Mouse (Mus musculus) embryonic facial prominence, embryonic 12.5 days (tissue): ENCODE data around the gene Defb10. TPM values are rescaled to one million over a fixed set of nuclear protein-coding genes. Genes with fewer than 3 reads are reported as not detected.
"Not testable (repeated sequence)": the region's sequence is repeated elsewhere in the genome, so short reads cannot be mapped to it uniquely, and the experiment has no call there.

Experiments
- ATAC-seq: fragments of 200-750 bp; cut with Nextera tagmentation; 2 replicates; pipeline ENCODE4 v1.8.0; 2017; ENCODE audit not compliant: insufficient number of reproducible peaks, insufficient read depth, low FRiP score, low TSS enrichment
- H3K27ac ChIP-seq: fragments of 300-500 bp; sonication (generic); 2 replicates; pipeline ENCODE4 v1.5.1; 2016; ENCODE audit warnings: mild to moderate bottlenecking
- H3K27me3 ChIP-seq: fragments of 300-500 bp; sonication (generic); 2 replicates; pipeline ENCODE4 v1.6.1; 2016; ENCODE audit warnings: mild to moderate bottlenecking, moderate library complexity
- H3K36me3 ChIP-seq: fragments of 300-500 bp; sonication (generic); 2 replicates; pipeline ENCODE4 v1.6.1; 2016; ENCODE audit warnings: mild to moderate bottlenecking
- H3K4me1 ChIP-seq: fragments of 300-500 bp; sonication (generic); 2 replicates; pipeline ENCODE4 v1.6.1; 2016
- H3K4me2 ChIP-seq: fragments of 300-500 bp; sonication (generic); replicated peaks from 2 replicates; pipeline ENCODE4 v1.6.1; 2016; ENCODE audit warnings: mild to moderate bottlenecking, moderate library complexity
- H3K4me3 ChIP-seq: fragments of 300-500 bp; sonication (generic); 2 replicates; pipeline ENCODE4 v1.5.1; 2016; ENCODE audit warnings: mild to moderate bottlenecking
- H3K9ac ChIP-seq: fragments of 300-500 bp; sonication (generic); 2 replicates; pipeline ENCODE4 v1.6.1; 2016; ENCODE audit warnings: mild to moderate bottlenecking, moderate library complexity
- H3K9me3 ChIP-seq: fragments of 300-500 bp; sonication (generic); 2 replicates; pipeline ENCODE4 v1.6.1; 2016; ENCODE audit warnings: mild to moderate bottlenecking, moderate library complexity
- WGBS: fragments of 180-500 bp; shearing (Covaris S2); methylation state at CpG from one replicate; pipeline ENCODE4 v1.1.7; 2016; 5-methylcytosine and 5-hydroxymethylcytosine counted together
- polyA plus RNA-seq: library from polyadenylated mRNA; unstranded; fragments of >200 nt; fragmentation: Nextera tagmentation; extraction: Ambion mirVana; gene quantifications from 2 replicates; pipeline ENCODE4 v1.2.1, GENCODE M21; 2016

The Defb10 gene
- polyA plus RNA-seq: not detected in 2 replicates

GRCm38 (mm10) chr8:21858586-21858985 lies at the start of gene Defb10:
Gene Defb10 (plus strand): TSS chr8:21858901.
- not testable (repeated sequence) for H3K9me3 ChIP-seq, H3K4me3 ChIP-seq, H3K27ac ChIP-seq, H3K4me1 ChIP-seq, H3K36me3 ChIP-seq, H3K27me3 ChIP-seq, H3K9ac ChIP-seq, H3K4me2 ChIP-seq
- WGBS: 30% methylated on average over 1 of the region's 1 CpGs
- ATAC-seq: peak; percentile 60; the same call in 1 of the 2 replicates

- not testable (repeated sequence) for H3K4me1 ChIP-seq, H3K4me3 ChIP-seq, H3K36me3 ChIP-seq, H3K27ac ChIP-seq, H3K9me3 ChIP-seq, H3K27me3 ChIP-seq, H3K9ac ChIP-seq, ATAC-seq, H3K4me2 ChIP-seq
These were observed 26.6 kb downstream of the Defb10 start, which contains the start of gene Defb9 for GRCm38 (mm10) chr8:21885321-21885720. Gene Defb9 (minus strand): TSS chr8:21885421.

- H3K9me3 ChIP-seq, ATAC-seq: not testable (repeated sequence)
These were observed 47.6 kb downstream of the Defb10 start, which contains the start of gene Defb11 for GRCm38 (mm10) chr8:21906290-21906689. Gene Defb11 (minus strand): TSS chr8:21906412.

More at GRCm38 (mm10) chr8:21906290-21906689, 47.6 kb downstream of the Defb10 start, which contains the start of gene Defb11:
- not testable (repeated sequence) for H3K9ac ChIP-seq, H3K27ac ChIP-seq, H3K27me3 ChIP-seq, H3K36me3 ChIP-seq, H3K4me2 ChIP-seq, H3K4me3 ChIP-seq, H3K4me1 ChIP-seq

Other genes with a start within 250 kb of the Defb10 start
- not detected in 2 replicates for gene Defa26, start 240.7 kb upstream of the Defb10 start, polyA plus RNA-seq
- gene Defa17, start 203.1 kb upstream of the Defb10 start, polyA plus RNA-seq: not detected in 2 replicates
- gene Defa34, start 193.1 kb upstream of the Defb10 start, polyA plus RNA-seq: not detected in 2 replicates
- not detected in 2 replicates for gene AY761184, start 155.3 kb upstream of the Defb10 start, polyA plus RNA-seq
- not detected in 2 replicates for gene Defa24, start 124.4 kb upstream of the Defb10 start, polyA plus RNA-seq
- gene Defb50, start 35.4 kb upstream of the Defb10 start, polyA plus RNA-seq: not detected in 2 replicates
- not detected in 2 replicates for gene Defb2, start 19.0 kb upstream of the Defb10 start, polyA plus RNA-seq
- gene Defb9, start 26.5 kb downstream of the Defb10 start, polyA plus RNA-seq: not detected in 2 replicates
- not detected in 2 replicates for gene Defb11, start 47.5 kb downstream of the Defb10 start, polyA plus RNA-seq
- gene Defb15, start 73.8 kb downstream of the Defb10 start, polyA plus RNA-seq: not detected in 2 replicates
- not detected in 2 replicates for gene Defb35, start 79.5 kb downstream of the Defb10 start, polyA plus RNA-seq
- gene Defb13, start 87.9 kb downstream of the Defb10 start, polyA plus RNA-seq: not detected in 2 replicates
- not detected in 2 replicates for gene Fam90a1a, start 99.8 kb downstream of the Defb10 start, polyA plus RNA-seq
- not detected in 2 replicates for gene Ccdc70, start 110.9 kb downstream of the Defb10 start, polyA plus RNA-seq
- 1.1 and 1.2 TPM in 2 replicates for gene Atp7b, start 201.4 kb downstream of the Defb10 start, polyA plus RNA-seq
- 44.4 and 46.5 TPM in 2 replicates for gene Alg11, start 201.8 kb downstream of the Defb10 start, polyA plus RNA-seq